Mouse (Mus musculus) heart, embryonic 10.5 days (tissue): Measurements from ENCODE around the gene Spink4. TPM values are rescaled to one million over a fixed set of nuclear protein-coding genes. Genes with fewer than 3 reads are reported as not detected.
"Not testable (repeated sequence)": the region's sequence is repeated elsewhere in the genome, so short reads cannot be mapped to it uniquely, and the experiment has no call there.

Experiments
- DNase-seq: peaks from one replicate; pipeline ENCODE4 v3.0.0-alpha.2; 2017; ENCODE audit warnings: low spot score
- H3K27ac ChIP-seq: fragments of 300-500 bp; sonication (generic); 2 replicates; pipeline ENCODE4 v1.5.1; 2016; ENCODE audit warnings: mild to moderate bottlenecking
- H3K27me3 ChIP-seq: fragments of 300-500 bp; sonication (generic); 2 replicates; pipeline ENCODE4 v1.6.1; 2016; ENCODE audit warnings: mild to moderate bottlenecking; ENCODE audit not compliant: poor library complexity, insufficient read depth, severe bottlenecking
- H3K36me3 ChIP-seq: fragments of 300-500 bp; sonication (generic); 2 replicates; pipeline ENCODE4 v1.6.1; 2016; ENCODE audit warnings: mild to moderate bottlenecking, moderate library complexity
- H3K4me1 ChIP-seq: fragments of 300-500 bp; sonication (generic); 2 replicates; pipeline ENCODE4 v1.6.1; 2016; ENCODE audit warnings: mild to moderate bottlenecking
- H3K4me3 ChIP-seq: fragments of 300-500 bp; sonication (generic); 2 replicates; pipeline ENCODE4 v1.5.1; 2016; ENCODE audit warnings: mild to moderate bottlenecking, moderate library complexity
- H3K9me3 ChIP-seq: fragments of 300-500 bp; sonication (generic); 2 replicates; pipeline ENCODE4 v1.6.1; 2016; ENCODE audit warnings: mild to moderate bottlenecking, moderate library complexity
- WGBS: fragments of 180-500 bp; shearing (Covaris S2); methylation state at CpG from one replicate; pipeline ENCODE4 v1.1.7; 2016; 5-methylcytosine and 5-hydroxymethylcytosine counted together
- polyA plus RNA-seq: library from polyadenylated mRNA; unstranded; fragments of >200 nt; fragmentation: Nextera tagmentation; extraction: Ambion mirVana; gene quantifications from 2 replicates; pipeline ENCODE4 v1.2.1, GENCODE M21; 2016

Gene Spink4
- polyA plus RNA-seq, 1 experiment from 2014 or later = 6.2 TPM

DNA sequence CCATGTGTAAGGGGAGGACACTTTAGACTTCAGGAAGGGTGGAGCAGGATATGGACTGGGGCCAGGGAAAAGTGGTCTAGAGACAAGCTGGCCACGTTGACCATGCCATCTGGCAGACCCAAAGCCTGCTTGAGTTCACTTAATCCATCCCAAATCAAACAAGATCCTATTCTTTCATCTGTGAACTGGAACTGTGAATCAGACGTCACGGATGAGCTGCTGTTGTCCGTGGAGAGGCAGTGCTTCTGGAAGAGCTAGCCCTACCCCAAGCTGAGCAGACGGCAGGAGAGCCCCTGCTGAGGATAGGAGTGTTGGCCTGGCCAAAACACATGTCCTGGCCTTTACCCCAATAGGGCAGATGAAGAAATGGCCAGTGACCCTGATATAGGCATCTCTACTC, 3.9 kb upstream of the Spink4 start:
- 70% methylated on average over 5 of the region's 5 CpGs for WGBS
- H3K27ac ChIP-seq = no peak overlapping the region
- DNase-seq = no peak
- H3K27me3 ChIP-seq = no peaks in the 10 kb centered on the region
- no peaks in the 10 kb centered on the region for H3K36me3 ChIP-seq
- no peaks in the 10 kb centered on the region for H3K9me3 ChIP-seq
- peaks cover 17% of the 10 kb centered on the region for H3K4me1 ChIP-seq
- H3K4me3 ChIP-seq = no peak overlapping the region

DNA sequence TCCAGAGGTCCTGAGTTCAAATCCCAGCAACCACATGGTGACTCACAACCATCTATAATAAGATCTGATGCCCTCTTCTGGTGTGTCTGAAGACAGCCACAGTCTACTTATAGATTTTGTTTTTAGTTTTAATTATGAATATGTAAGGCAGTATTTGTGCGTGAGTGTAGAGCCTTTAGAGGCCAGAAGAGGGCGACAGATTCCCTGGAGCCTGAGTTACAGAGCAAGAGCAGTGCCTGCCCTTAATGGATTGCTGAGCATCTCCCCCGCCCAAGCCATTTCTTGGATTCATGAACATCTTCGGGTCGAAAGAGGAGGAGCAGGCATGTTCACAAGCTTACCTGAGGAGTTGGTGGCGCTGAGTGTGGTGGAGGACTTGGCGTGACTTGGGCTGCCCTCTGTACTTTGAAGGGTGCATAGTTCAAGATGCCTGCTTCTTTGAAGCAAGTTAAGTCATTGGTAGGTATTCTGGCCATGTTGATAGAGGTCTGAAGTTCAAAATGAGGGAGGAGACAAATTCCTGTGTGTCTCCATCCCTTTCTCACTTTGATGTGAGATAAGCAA, 3.2 kb upstream of the Spink4 start:
- no peak for DNase-seq
- Histone ChIP-seq H3K27ac (no peak overlapping the region), H3K9me3 (no peaks in the 10 kb centered on the region), H3K27me3 (no peaks in the 10 kb centered on the region), H3K36me3 (no peaks in the 10 kb centered on the region), H3K4me3 (no peak overlapping the region), H3K4me1 (peaks cover 25% of the 10 kb centered on the region)
- 84% methylated on average over 7 of the region's 7 CpGs for WGBS

- DNase-seq = no peak
- Histone ChIP-seq H3K9me3 (no peaks in the 10 kb centered on the region), H3K4me3 (no peak overlapping the region), H3K36me3 (no peaks in the 10 kb centered on the region), H3K4me1 (peaks cover 34% of the 10 kb centered on the region), H3K27me3 (no peaks in the 10 kb centered on the region), H3K27ac (peak overlapping the region; percentile 47; the same call in 1 of the 2 replicates)
- WGBS = 49% methylated on average over 2 of the region's 2 CpGs
These were observed 724 bp downstream of the Spink4 start for GRCm38 (mm10) chr4:40920576-40920975.

DNA sequence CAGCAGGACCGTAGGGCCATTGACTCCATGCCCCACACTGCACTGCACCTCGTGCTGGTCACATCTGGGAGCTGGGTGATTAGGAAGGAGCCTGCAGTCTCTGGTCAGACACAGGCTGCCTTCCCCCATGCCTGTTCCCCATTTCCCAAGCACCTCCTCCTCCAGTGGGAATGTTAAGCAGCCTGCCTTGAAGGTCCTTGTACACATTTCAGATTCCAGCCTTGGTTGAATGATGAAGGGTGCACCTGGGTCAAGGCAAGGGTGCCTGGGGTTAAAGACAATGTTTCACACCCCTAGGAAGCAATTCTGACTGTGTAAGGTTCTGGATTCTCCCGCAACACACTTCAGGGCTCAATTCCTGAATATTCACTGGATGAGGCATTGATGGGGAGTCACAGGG, 1.4 kb downstream of the Spink4 start:
- no peak overlapping the region for H3K4me3 ChIP-seq
- H3K36me3 ChIP-seq = no peaks in the 10 kb centered on the region
- 66% methylated on average over 3 of the region's 3 CpGs for WGBS
- no peaks in the 10 kb centered on the region for H3K27me3 ChIP-seq
- H3K4me1 ChIP-seq = peaks cover 32% of the 10 kb centered on the region
- H3K9me3 ChIP-seq = no peaks in the 10 kb centered on the region
- no peak for DNase-seq
- no peak overlapping the region for H3K27ac ChIP-seq

DNA sequence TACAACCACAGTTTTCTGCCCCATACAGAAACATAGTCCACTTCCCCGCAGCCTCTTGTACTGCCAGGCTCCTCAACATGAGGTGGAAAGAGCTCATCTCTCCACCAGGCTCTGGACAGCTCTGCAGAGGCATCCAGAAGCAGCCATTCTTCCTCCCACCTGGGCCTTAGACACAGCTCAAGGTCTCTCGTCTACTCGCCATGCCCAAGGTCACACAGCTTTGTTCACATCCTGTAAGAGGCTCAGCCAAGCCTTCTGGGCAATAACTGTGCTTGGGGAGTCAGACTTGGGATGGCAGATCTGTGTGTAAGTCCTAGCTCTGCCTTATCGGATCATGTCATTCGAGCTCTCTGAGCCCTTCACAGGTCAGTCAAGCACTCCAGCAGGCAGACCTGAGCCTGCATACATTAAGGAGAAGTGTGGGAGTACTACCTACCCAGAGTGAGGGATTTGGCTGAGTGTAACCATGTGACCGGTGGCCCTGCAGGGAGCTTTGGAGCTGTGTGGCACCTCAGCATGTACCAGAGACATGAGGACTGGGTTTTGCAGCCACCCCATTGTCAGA, 3.3 kb downstream of the Spink4 start:
- H3K27ac ChIP-seq = 0 out of 2 replicates have a peak overlapping the region, but pooled peaks have one; percentile 3
- 64% methylated on average over 6 of the region's 6 CpGs for WGBS
- no peaks in the 10 kb centered on the region for H3K27me3 ChIP-seq

DNA sequence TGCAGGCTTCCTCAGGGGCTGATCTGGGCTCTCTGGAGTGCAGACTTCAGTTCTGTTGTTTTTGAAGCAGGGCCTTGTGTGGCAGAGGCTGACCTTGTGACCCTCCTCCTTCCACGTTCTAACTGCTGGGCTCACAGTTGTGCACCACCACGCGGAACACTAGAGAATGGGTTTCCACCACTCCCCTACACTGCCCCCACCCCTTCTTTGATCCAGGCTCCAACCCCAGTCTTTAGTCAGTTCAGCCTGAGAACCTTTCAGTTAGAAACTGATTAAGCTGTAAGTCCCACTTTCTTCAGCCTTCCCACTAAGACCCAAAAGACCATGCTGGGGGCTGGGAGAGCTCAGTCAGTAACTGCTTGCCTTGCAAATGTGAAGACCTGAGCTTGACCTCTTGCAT, 5.7 kb downstream of the Spink4 start:
- Histone ChIP-seq H3K27ac (no peak overlapping the region), H3K36me3 (no peaks in the 10 kb centered on the region), H3K9me3 (no peaks in the 10 kb centered on the region), H3K4me1 (peaks cover 20% of the 10 kb centered on the region), H3K4me3 (no peak overlapping the region), H3K27me3 (no peaks in the 10 kb centered on the region)
- DNase-seq = no peak
- 55% methylated on average over 3 of the region's 3 CpGs for WGBS

More for the DNA sequence above, 3.3 kb downstream of the Spink4 start:
- Histone ChIP-seq H3K36me3 (no peaks in the 10 kb centered on the region), H3K4me1 (peaks cover 32% of the 10 kb centered on the region), H3K4me3 (no peak overlapping the region), H3K9me3 (no peaks in the 10 kb centered on the region)
- no peak for DNase-seq

- WGBS = 83% methylated on average over 7 of the region's 7 CpGs
- H3K27me3 ChIP-seq = no peaks in the 10 kb centered on the region
- H3K9me3 ChIP-seq = no peaks in the 10 kb centered on the region
- peaks cover 26% of the 10 kb centered on the region for H3K36me3 ChIP-seq
- DNase-seq = no peak
- H3K4me3 ChIP-seq = no peak overlapping the region
- H3K27ac ChIP-seq = no peak overlapping the region
- H3K4me1 ChIP-seq = no peaks in the 10 kb centered on the region; the same call in 1 of the 2 replicates
These were observed 9.2 kb downstream of the Spink4 start for GRCm38 (mm10) chr4:40929046-40929445.

DNA sequence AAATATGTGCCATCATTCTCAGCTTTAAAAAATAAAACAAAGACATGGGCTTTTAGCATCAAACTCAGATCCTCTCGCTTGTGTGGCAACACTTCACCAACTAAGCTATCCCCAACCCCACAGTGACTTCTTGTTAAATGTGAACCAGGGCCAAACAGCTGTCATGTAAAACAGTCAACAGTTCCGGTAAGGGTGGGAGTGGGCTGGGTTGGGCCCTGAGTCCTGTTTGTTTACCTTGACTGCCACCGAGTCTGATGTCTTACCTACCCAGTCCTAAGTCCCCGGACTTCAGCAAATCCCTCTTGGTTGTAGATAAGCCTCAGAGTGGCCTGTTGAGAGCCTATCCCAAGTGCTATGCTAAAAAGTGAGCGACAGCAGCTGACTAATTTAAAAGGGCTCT, 13.8 kb downstream of the Spink4 start:
- WGBS = 73% methylated on average over 5 of the region's 5 CpGs
- Histone ChIP-seq H3K4me1 (no peaks in the 10 kb centered on the region), H3K27ac (no peak overlapping the region), H3K4me3 (no peak overlapping the region), H3K27me3 (no peaks in the 10 kb centered on the region), H3K9me3 (no peaks in the 10 kb centered on the region), H3K36me3 (peaks cover 70% of the 10 kb centered on the region)
- DNase-seq = no peak

- DNase-seq, H3K27me3 ChIP-seq, H3K4me1 ChIP-seq, H3K4me3 ChIP-seq, H3K9me3 ChIP-seq, H3K27ac ChIP-seq: not testable (repeated sequence)
- WGBS = 91% methylated on average over 3 of the region's 3 CpGs
- H3K36me3 ChIP-seq = peaks cover 76% of the 10 kb centered on the region
These were observed 14.5 kb downstream of the Spink4 start for GRCm38 (mm10) chr4:40934369-40934768.

- H3K9me3 ChIP-seq = peaks cover 6% of the 10 kb centered on the region
- no peak overlapping the region for H3K4me3 ChIP-seq
- no peak for DNase-seq
- H3K4me1 ChIP-seq = no peaks in the 10 kb centered on the region
- peaks cover 96% of the 10 kb centered on the region for H3K36me3 ChIP-seq
- WGBS = 90% methylated on average over 9 of the region's 9 CpGs
- no peak overlapping the region for H3K27ac ChIP-seq
- H3K27me3 ChIP-seq = no peaks in the 10 kb centered on the region
These were observed 16.5 kb downstream of the Spink4 start for GRCm38 (mm10) chr4:40936175-40936839.

- H3K27ac ChIP-seq = no peak overlapping the region
- DNase-seq = no peak
- H3K4me1 ChIP-seq = no peaks in the 10 kb centered on the region
- H3K36me3 ChIP-seq = peaks cover 97% of the 10 kb centered on the region
- WGBS = 95% methylated on average over 5 of the region's 5 CpGs
- H3K4me3 ChIP-seq = no peak overlapping the region
- H3K27me3 ChIP-seq = no peaks in the 10 kb centered on the region
- H3K9me3 ChIP-seq = peaks cover 6% of the 10 kb centered on the region
These were observed 18.9 kb downstream of the Spink4 start for GRCm38 (mm10) chr4:40938793-40939192.

DNA sequence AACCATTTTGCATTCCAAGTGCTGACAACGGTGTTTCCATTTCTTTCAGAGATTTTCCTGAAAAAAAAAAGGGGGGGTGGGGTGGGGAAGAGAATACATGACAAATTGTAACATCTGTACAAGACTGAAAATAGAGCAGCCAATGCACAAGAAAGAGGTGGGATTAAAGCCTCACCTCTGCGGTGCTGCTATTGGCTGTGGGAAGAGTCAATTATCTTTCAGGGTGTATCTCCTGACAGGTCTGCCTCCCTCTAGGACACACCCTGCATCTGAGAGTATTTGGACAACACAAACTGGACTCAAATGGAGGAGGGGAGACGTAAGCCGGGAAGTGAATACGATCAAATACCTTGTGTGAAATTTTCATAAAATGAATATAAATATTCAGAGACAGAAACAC, 23.8 kb downstream of the Spink4 start:
- peaks cover 77% of the 10 kb centered on the region for H3K36me3 ChIP-seq
- H3K4me1 ChIP-seq = peaks cover 10% of the 10 kb centered on the region
- no peak overlapping the region for H3K4me3 ChIP-seq
- WGBS = 94% methylated on average over 5 of the region's 5 CpGs
- peaks cover 6% of the 10 kb centered on the region for H3K9me3 ChIP-seq
- H3K27ac ChIP-seq = no peak overlapping the region
- H3K27me3 ChIP-seq = no peaks in the 10 kb centered on the region
- DNase-seq = no peak

- DNase-seq = no peak
- Histone ChIP-seq H3K36me3 (peaks cover 65% of the 10 kb centered on the region), H3K4me3 (peak overlapping the region; percentile 92), H3K27me3 (no peaks in the 10 kb centered on the region), H3K4me1 (peaks cover 18% of the 10 kb centered on the region), H3K9me3 (no peaks in the 10 kb centered on the region), H3K27ac (no peak overlapping the region)
- WGBS = 84% methylated on average over 7 of the region's 7 CpGs
These were observed 26.8 kb downstream of the Spink4 start for GRCm38 (mm10) chr4:40946516-40947121.
